Mouse (Mus musculus): ENCODE results near the gene Tprn.

DNA sequence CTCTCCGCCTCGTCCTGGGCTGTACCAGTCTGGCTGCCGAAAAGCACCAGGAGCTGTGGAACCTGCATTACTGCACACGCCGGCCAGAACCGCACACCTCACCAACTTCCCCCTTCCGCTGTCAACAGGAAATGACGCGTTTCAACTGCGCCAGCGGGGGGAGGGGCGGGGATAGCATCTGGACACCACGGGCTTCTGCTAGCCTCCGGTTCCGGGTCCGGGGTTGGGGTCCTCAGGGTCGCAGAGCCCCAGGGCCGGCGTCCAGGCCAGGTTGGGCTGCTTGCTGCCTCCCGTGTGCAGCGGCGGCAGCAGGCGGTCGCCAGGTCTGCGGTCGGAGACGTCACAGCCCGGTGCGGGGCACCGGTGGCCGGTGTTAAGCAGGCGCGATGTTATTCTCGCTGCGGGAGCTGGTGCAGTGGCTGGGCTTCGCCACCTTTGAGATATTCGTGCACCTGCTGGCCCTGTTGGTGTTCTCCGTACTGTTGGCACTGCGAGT is 7.1 kb upstream of the Tprn start, which contains the start of gene Tmem203:
- TF ChIP-seq POLR2A (IDR thresholded peaks at IDR 0.05; ENCODE audit: low read depth, low read length): no peak; the same call in 1 of the 2 replicates
- no peak for TF ChIP-seq CTCF (IDR thresholded peaks at IDR 0.05; ENCODE audit: extremely low read depth, insufficient read length, insufficient replicate concordance, low read depth, low read length)

Data from small intestine, adult 2 months (tissue).